Mouse (Mus musculus): Measurements from ENCODE around the gene Arap1.

Gene Arap1

GRCm38 (mm10) chr7:101452669-101453068 lies 104.8 kb downstream of the Arap1 start:
- DNase-seq, result no peak

GRCm38 (mm10) chr7:101453296-101453695 lies 105.4 kb downstream of the Arap1 start:
- DNase-seq, result no peak

GRCm38 (mm10) chr7:101453725-101454124 lies 105.9 kb downstream of the Arap1 start:
- DNase-seq, result peak; percentile 45 to 65

- no peak for DNase-seq
These were observed 106.6 kb downstream of the Arap1 start for GRCm38 (mm10) chr7:101454479-101454878.

GRCm38 (mm10) chr7:101455141-101455540 lies 107.3 kb downstream of the Arap1 start:
- no peak for DNase-seq

GRCm38 (mm10) chr7:101456318-101456717 lies 108.5 kb downstream of the Arap1 start:
- DNase-seq, result no peak

- DNase-seq, result peak; percentile 31 to 56
These were observed 108.9 kb downstream of the Arap1 start for GRCm38 (mm10) chr7:101456789-101457188.

GRCm38 (mm10) chr7:101457283-101457682 lies 109.4 kb downstream of the Arap1 start:
- no peak for DNase-seq

GRCm38 (mm10) chr7:101457801-101458200 lies 109.9 kb downstream of the Arap1 start:
- DNase-seq, result peak in 1 of 2 experiments; percentile 32

GRCm38 (mm10) chr7:101458278-101458781 lies 110.5 kb downstream of the Arap1 start:
- no peak for DNase-seq

GRCm38 (mm10) chr7:101459305-101459813 lies 111.5 kb downstream of the Arap1 start:
- DNase-seq, result no peak

GRCm38 (mm10) chr7:101459923-101460607 lies 112.2 kb downstream of the Arap1 start:
- DNase-seq, result no peak

- no peak for DNase-seq
These were observed 112.7 kb downstream of the Arap1 start for GRCm38 (mm10) chr7:101460608-101460957.

GRCm38 (mm10) chr7:101461571-101461970 lies 113.7 kb downstream of the Arap1 start:
- no peak for DNase-seq

All from kidney, postnatal 4 days (tissue).